Mouse (Mus musculus) heart, postnatal 4 days (tissue): ENCODE results near the gene Crebrf. TPM values are rescaled to one million over a fixed set of nuclear protein-coding genes. Genes with fewer than 3 reads are reported as not detected.

ENCODE experiments used
- DNase-seq: peaks from one replicate; pipeline ENCODE4 v3.0.0; 2021
- total RNA-seq, 2 experiments: library from RNA; stranded (reverse); gene quantifications; 2 replicates each; pipeline ENCODE4 v1.2.3; 2021

Gene Crebrf
- total RNA-seq = 10 to 100 TPM; 17.5 to 20.8 TPM

DNA sequence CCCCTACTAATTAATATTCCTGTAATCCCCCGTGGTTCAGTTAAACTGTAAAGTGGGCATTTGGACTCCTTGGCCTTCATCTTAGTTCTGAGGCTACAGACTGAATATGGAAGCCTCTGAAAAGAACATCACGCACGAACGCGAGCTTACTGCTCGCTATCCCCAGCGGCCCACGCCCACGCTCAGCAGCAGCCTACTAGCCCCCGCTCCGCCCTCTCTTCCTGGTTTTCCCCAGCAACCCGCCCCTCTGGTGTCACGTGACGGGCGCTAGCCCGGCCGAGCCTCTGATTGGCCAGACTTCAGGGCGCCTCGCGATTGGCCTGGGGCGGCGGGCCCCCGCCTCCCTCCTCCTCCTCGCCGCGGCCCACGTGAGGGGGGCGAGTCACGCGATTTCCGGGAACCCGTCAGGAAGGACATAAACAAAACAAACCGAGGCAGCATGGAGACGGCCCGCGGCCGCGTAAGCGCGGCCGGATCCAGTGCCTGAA lies at the start of gene Crebrf:
Gene Crebrf, plus strand, starts transcription at position 380 of the 488 bp plus-strand sequence.
- peak; percentile 99 for DNase-seq

DNA sequence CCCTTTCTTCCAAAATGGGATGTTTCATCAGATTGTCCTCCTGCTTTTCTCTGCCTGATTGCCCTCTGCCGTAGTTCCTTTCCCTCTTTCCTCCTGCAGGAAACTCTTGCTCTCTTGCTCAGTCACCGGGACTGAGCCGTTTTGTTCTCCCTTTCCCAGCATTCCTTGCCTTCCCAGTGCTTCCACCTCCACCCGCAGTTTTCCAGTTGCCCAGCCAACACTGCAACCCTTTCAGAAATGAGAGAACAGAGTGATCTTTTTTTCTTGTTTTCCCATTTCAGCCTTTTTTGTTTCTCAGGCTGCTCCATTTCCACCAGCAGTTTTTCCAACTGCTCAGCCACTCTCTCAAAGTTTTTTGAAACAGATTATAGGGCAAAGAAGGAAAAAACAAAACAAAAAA lies 44.2 kb upstream of the Crebrf start:
- DNase-seq = no peak

DNA sequence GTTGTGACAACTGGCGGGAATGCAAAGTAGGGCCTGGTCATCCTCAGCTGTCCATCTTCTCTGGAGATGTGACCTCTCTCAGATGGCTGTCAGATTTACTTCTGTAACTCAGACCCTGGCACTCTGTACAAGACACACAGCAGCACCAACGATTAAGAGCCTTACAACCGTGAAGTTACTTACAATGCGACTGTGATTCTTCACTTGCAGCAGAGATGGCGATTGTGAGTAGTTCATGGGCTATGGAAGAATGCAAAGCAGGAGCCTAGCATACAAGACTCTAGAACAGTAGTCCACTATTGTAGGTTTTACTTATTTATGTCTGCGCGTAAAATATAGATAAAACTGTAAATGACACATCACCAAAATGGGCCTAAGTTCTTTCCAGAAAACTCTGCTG lies 39.6 kb upstream of the Crebrf start:
- no peak for DNase-seq

DNA sequence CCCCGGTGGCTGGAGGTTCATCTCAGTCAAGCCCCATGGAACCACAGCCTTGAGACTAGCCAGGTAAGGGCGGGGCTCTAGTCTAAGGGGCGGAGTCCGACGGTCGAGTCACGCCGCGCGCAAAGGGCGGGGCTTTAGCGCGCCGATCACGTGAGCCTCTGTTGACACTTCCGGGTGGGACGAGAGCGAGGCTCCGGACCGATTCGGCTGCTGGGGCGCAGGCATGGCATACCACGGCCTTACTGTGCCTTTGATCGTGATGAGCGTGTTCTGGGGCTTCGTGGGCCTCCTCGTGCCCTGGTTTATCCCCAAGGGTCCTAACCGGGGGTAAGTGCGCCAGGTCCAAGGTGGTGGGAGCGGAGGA lies 39.2 kb upstream of the Crebrf start:
- peak; percentile 90 for DNase-seq

DNA sequence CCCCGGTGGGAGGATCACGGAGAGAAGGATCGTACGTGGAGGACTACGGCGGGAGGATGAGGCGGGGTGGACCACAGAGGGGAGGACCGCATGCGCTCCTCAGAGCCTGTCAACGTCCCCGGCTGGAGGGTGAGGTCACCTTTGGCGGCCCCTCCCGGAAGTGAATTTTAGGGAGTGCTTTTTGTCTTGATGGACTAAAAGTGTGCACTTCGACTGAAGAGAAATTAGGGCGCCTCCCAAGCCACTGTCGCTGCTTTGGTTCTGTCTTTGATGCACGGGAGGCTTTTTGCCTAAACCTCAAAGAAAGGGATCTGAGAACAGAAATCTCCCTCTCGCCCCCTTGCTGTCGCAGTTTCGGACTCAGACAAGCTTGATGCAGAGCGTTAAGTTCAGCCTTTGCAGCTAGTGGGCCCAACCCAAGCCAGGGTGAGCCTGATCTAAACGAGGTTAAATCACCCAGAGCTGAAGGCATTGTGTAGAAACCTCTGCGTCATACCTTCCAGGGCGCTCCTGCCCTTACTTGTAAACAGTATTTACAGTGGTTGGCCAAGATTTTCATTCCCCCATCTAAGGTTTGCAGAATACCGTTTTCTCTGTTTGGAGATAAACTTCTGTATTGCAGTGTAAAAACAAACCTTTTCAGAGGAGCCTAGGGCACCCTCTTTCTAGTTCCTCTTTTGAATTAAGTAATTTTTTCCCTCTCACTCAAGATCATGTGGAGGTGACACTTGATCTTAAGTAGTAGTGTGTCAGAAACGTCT lies 38.7 kb upstream of the Crebrf start:
- DNase-seq = peak; percentile 88

DNA sequence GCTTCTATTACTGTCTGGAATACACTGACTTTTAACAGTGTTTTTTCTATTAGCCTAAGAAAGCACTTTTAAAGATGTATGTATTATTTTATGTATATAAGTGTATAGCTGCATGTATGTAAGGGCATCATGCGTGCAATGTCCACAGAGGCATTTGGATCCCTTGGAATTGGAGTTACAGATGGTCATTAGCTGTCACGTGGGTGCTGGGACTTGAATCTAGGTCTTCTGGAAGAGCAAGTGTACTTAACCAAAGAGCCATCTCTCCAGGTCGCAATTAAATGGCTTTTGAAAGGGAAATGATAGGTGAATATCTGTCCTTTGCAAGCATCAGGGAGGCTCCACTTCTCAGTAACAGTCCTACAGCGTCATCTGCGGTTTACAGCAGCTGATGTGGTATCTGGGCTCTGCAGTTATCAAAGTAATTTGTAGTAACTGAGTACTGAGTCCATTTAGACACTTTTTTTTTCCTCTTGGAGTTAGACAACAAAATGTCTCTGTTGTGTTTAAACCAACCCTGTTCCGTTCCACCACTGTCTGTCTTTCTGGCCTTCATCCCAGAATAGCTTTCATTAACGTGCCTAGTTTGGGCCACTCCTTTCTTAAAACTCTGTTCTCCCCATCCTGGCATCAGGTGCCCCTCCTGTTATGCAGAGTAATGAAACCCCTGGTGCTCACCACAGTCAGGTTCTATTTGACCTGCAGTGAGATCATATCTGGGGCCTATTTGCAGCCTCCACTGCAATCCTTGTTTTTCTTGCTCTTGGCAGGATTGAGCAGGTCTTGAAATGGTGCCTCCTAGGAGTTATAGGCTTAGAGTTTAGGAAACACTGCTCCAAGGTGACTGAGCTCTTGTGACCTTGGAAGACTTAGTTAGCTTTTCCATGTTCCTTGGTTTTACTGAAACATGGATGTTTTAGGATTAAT lies 37.5 kb upstream of the Crebrf start:
- DNase-seq = no peak

DNA sequence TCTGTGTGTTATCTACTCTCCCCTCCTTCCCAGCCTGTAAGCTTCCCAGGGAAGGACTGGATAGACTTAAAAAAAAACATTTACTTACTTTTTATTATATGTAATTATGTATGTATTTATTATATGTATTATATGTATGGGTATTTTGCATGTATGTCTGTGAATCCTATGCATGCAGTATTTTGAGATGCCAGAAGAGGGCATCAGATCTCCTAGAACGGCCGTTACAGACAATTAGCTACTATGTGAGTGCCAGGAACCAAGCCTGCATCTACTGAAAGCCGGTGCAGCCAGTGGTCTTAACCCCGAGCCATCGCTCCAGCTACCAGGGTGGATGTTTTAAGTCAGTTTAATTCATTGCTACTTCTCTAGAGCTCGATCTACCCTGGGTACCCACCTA lies 34.2 kb upstream of the Crebrf start:
- no peak for DNase-seq

DNA sequence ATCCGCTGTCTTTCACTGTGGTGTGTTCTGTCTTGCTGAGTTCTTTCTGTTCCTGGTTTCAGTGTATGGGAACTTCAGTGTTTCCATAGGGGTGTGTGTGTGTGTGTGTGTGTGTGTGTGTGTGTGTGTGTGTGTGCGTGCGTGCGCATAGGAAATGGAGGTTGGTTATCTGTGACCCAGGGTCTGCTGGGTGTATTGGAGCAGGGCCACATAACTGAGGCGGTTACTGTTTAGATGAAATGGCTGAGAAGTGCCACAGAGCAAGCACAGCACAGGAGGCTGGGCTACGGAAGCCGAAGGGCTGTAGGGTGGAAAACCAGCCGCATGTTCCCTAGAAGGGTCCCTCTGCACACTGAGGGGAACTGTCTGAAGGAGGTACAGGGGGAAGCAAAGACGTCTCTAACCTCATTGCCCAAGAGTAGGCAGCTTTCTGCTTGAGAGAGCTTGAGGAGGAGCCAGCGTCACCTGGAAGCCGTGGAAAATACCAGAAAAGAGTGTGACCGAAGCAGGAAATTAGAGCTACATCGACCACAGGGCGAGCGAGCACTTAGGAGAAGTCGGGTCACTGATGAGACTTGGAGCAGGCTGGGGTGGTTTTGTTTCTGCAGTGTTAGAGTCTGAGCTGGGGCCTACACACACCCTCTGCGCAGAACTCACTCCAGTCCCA lies 29.0 kb upstream of the Crebrf start:
- no peak for DNase-seq

DNA sequence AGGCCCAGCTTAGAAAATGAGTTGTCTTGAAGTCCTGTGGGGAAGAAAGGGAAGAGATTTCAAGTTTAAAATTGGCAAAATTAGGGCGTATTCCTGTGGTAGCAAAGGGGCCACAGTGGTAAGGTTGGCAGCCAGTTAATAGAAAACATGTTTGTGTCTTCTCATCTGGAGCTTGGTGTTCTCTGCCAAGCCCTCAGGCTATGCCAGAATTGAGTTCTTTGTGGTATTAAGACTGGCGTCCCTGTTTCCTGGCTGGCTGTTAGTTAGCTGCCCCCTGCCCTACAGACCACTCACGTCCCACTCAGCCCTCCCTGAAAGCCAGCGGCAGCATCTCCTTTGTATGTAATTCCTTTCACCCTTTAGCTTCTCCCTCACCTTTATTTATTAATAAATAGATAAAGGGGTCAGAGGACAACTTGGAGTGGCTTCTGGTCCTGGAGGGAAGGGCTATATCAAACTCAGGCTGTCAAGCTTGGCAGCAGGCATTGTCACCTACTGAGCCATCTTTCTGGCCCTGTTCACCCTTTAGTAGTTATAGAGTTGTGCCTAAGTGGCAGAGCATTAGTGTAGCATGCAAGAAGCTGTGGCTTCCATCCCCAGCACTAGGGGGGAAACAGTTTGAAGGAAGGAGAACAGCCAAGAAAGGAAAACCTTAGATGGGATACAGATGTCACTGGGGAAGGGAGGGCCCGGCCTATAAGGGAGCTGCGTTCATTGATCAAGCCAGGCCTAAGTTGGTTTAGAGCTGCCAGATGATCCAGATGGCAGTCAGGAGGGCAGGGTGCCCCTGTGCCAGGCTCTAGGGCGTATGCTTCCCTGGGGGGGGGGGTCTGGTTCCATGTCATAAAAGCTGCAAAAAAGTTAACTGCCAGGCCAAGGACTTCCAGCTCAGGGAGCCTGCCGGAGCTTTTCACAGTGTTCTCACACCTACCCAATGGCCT lies 26.4 kb upstream of the Crebrf start:
- DNase-seq = no peak

DNA sequence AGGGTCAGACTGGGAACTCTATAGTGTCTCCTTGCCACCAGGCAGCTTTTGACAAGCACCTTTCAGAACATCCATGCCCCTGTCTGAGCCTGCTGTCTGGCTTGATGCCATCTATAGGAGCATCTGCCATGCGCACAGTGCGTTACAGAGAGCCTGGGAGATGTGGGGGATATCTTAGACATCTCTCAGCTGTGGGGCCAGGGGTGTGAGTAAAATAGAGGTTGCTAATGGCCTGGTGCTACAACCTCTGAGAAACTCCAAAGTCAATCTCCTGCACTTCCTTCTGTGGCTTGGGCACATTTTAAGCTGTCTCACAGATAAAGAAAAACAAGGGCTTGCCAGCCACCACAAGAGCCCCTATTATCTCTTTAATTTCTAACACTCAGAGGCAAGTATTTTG lies 25.6 kb upstream of the Crebrf start:
- DNase-seq = no peak

DNA sequence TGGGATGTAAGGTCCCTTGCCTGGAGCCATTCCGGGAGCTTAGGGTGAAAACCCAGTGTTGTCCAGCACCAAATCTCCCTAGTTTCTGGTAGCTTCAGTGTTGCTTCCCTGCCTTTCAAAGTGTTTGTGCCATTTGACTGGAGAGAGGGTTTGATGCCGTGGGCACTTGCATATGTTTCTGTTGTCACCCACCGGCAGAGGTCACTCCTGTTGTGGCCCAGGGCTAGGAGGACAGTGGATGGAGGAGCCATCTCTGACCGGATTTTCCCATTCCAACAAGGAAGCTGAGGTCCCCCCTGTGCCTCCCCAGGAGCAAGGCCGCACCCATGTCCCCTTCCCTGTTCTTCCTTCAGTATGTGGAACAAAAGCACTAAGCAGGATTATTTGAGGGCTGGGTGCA lies 25.2 kb upstream of the Crebrf start:
- no peak for DNase-seq

DNA sequence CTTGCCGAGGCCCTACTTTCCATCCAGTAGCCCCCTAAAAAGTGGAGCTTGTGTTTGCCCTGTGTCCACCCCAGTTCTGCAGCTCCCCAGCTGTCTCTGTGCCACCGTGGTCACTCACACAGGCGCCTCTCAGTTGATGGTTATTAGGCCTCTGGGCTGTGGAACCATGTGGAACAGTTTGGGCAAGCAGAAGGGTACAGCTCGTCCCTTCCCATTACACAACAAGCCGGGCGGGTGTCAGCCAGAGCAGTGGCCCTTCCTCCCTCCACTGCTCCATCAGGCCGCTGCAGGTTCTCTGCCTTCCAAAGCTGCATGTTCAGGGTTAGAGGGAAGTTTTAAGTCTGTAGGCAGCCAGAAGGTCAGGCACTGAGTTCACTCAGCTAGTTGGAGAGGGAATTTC lies 24.3 kb upstream of the Crebrf start:
- no peak for DNase-seq

DNA sequence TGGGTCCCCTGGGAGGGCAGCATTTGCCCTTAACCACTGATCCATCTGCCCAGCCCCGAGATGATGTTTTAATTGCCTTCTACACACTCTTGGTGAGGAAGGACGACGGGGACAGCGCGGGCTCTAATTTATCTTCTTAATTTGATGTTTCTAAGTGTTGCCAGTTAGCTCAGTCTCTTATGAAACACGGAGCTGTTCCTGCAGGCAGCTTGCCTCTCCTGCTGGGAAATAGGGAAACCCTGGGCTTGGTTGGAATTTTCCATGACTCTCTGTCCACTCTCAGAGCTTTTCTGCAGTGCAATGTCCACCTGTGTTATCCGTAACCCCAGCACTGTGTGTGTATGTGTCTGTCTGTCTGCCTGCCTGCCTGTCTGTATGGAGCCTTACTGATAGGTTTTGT lies 22.0 kb upstream of the Crebrf start:
- DNase-seq = no peak

DNA sequence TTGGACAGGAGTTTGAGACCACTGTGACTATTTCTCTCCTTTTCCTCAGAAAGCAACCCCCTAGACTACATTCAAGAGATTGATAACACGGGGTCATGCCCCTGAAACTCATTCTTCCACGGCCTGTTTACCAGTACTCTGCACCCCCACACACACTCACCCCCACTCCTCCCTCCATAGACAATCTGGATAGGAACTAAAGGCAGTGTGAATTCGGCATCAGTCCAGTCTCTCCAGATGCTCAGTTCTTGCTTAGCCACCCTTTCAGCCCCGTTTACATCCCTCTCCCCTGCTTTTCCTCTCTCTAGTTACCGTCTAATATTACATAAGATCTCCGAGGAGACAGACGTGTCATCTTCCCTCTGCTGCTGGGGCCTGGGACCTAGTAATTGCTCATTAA lies 21.3 kb upstream of the Crebrf start:
- no peak for DNase-seq

DNA sequence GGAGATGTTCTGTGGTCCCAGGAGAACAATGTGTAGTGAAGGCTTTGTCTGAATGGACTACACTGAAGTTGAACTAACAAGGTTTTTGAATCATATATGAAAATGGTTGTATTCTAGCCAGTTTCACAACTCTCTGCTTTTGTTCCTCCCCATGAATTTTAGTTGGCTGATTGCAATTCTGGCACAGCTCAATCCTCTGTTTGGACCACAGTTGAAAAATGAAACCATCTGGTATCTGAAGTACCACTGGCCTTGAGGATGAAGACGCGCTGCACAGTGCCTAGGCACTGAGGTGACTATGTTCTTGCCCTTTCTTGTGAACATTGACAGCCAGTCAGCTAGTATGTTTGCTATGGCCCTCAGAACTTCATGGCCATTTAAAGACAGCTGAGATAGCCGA lies 20.3 kb upstream of the Crebrf start:
- no peak for DNase-seq

DNA sequence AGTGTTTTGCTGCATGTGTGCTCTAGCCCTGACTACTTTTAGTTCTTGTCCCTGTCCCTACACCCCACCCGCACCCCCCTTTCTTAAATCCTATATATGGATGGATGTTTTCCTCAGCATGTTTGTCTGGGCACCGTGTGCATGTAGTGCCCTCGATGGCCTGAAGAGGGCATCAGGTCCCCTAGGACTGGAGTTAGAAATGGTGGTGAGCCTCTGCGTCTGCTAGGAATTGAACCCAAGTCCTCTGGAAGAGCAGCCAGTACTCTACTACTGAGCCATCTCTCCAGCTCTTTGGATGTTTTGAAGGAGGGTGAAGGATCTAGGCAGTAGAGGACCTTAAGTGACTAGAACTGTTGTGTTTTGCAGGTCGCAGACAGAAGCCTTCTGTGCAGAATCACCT lies 16.6 kb upstream of the Crebrf start:
- peak; percentile 26 for DNase-seq

DNA sequence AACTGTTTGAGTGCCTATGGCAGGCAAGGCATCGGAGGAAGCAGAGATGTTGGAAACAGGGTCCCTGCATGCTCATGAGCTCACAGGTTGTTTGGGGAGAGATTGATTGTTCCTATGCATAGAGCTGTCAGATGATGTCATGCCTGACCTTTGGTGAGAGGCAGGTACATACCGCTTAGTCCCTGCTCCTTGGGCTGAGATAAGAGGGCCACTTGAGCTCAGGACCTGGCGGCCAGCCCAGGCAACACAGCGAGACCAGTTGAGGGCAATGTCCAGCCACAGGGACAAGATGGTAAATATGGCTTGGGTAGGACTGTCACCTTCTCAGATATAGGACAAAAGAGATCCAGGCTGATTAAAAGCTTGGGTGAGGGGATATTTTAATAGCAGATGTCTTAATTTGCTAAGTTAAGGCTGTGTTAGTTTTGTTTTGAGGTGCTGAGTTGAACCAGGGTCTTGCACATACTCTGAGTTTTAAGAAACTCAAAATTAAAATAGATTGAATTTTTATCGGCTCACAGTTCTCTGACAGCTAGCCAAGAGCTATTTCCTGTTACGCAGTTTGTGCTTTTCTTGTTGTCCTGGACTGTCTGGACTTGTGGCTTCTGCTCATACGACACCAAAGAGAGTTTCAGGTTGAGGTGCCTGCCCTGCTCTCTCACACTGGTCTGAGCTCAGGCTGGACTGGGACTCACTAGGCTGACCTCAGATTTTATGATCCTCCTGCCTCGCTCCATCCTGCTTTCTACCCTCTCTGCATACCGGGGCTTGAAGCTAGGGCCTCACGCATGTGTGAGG lies 15.4 kb upstream of the Crebrf start:
- DNase-seq = peak; percentile 74

DNA sequence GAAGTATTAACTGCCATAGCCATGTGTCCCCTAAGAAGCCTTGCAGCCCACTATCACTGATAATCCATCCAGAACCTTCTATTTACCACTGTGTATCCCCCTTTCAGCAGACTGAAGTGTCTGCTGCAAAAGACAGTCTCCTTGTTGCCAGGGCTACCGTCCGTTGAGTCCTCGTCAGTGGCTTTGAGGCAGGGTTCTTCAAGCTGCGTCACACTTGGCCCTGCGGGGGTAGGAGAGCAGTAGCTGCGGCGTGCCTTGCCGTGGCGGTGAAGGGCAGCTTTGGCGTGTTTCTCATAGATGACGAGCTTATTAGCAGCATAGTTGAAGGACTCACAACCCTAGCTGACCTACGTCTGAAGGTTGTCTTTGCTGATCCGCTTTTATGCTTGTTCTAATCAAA lies 13.9 kb upstream of the Crebrf start:
- peak; percentile 27 for DNase-seq

DNA sequence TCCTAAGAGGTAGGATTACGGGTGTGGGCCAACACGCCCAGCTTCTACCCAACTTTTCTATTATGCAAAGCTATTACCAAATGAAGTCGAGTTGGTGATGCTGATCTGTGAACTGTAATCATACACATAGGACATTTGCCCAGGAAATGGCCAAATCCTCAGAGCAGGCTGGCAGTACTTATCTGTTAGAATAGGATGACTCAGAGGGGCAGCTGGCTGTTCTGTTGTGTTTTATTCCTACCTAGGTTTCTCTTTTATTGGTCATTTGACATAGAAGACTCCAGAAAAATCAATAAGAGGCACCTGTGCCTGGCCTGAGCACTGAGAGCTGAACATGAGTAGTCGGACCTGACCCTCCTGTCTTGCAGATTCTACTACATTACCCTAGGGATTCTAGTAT lies 12.8 kb upstream of the Crebrf start:
- DNase-seq = no peak

DNA sequence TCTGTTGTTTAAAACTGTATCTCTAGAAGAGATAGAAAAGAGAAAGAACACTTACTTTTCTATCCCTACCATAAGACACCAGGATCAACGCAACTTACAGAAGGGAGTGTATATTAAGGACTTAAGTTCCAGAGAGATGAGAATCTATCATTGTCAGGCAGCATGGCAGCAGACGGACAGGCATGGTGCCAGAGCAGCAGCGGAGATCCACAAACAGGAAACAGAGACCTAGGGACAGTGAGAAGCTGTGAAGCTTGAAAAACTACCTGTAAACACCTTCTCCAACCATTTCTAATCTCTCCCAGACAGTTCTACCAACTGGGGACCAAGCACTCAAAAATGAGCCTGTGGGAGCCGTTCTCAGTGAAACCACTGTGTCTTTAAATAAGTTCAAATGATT lies 11.8 kb upstream of the Crebrf start:
- no peak for DNase-seq
